Mouse (Mus musculus) liver, adult 2 months (tissue): ENCODE measurements around the gene Cdk19. TPM values are rescaled to one million over a fixed set of nuclear protein-coding genes. Genes with fewer than 3 reads are reported as not detected.

ENCODE experiments used
- DNase-seq: peaks from one replicate; pipeline ENCODE4 v3.0.0-alpha.2; 2011; ENCODE audit warnings: low read depth, low spot score; ENCODE audit errors: extremely low read depth
- H3K27ac ChIP-seq: fragments of 200-500 bp; replicated peaks from 2 replicates; pipeline ENCODE4 v1.5.1; 2012; ENCODE audit warnings: low read depth, mild to moderate bottlenecking, control low read depth, inconsistent platforms, low read length; ENCODE audit not compliant: insufficient read depth
- H3K27me3 ChIP-seq: fragments of 200-500 bp; 2 replicates; pipeline ENCODE4 v1.6.1; 2012; ENCODE audit warnings: mild to moderate bottlenecking, moderate library complexity, low read length, inconsistent platforms; ENCODE audit not compliant: control insufficient read depth, insufficient read depth
- H3K36me3 ChIP-seq: fragments of 200-500 bp; 2 replicates; pipeline ENCODE4 v1.6.1; 2012; ENCODE audit warnings: low read length, inconsistent platforms; ENCODE audit not compliant: control insufficient read depth, insufficient read depth
- H3K4me1 ChIP-seq: fragments of 200-500 bp; 2 replicates; pipeline ENCODE4 v1.6.1; 2011; ENCODE audit warnings: low read length; ENCODE audit not compliant: control insufficient read depth, insufficient read depth
- H3K4me3 ChIP-seq: fragments of 200-500 bp; 2 replicates; pipeline ENCODE4 v1.5.1; 2011; ENCODE audit warnings: low read depth, mild to moderate bottlenecking, control low read depth, low read length, moderate library complexity; ENCODE audit not compliant: insufficient read depth
- H3K79me2 ChIP-seq: fragments of 200-500 bp; 2 replicates; pipeline ENCODE4 v1.6.1; 2012; ENCODE audit warnings: inconsistent platforms, mild to moderate bottlenecking, low read length, moderate library complexity; ENCODE audit not compliant: control insufficient read depth, insufficient read depth
- H3K9ac ChIP-seq: fragments of 200-500 bp; 2 replicates; pipeline ENCODE4 v1.6.1; 2012; ENCODE audit warnings: low read depth, mild to moderate bottlenecking, control low read depth, inconsistent platforms, low read length
- CTCF ChIP-seq: fragments of 200-500 bp; IDR thresholded peaks from 2 replicates; pipeline ENCODE4 v1.5.1; 2011; ENCODE audit warnings: low read depth, low read length, control low read depth
- POLR2A ChIP-seq: fragments of 200-500 bp; IDR thresholded peaks from 2 replicates; pipeline ENCODE4 v1.6.1; 2011; ENCODE audit warnings: low read length, control low read depth; ENCODE audit not compliant: insufficient read depth; ENCODE audit errors: extremely low read depth
- WGBS: fragments of 180-500 bp; shearing (Covaris S2); methylation state at CpG from one replicate; pipeline ENCODE4 v1.1.7; 2018; 5-methylcytosine and 5-hydroxymethylcytosine counted together
- polyA plus RNA-seq: library from polyadenylated mRNA; depleted of rRNA; stranded (reverse); fragments of >200 nt; gene quantifications from 2 replicates; pipeline ENCODE4 v1.2.3, GENCODE M21; 2012
- total RNA-seq: library from RNA; depleted of rRNA; stranded (reverse); fragments of >200 nt; gene quantifications from 2 replicates; pipeline ENCODE4 v1.2.3, GENCODE M21; 2014

Gene Cdk19
- total and polyA plus RNA-seq, 2 experiments: 1.4 to 4.3 TPM

GRCm38 (mm10) chr10:40481534-40481933 lies 142.2 kb downstream of the Cdk19 start:
- no peaks in the 10 kb centered on the region for H3K4me1 ChIP-seq
- H3K27ac ChIP-seq: no peak overlapping the region
- H3K9ac ChIP-seq: no peak overlapping the region
- DNase-seq: no peak
- H3K36me3 ChIP-seq: peaks cover 4% of the 10 kb centered on the region; the same call in 1 of the 2 replicates
- no peak overlapping the region for H3K4me3 ChIP-seq
- WGBS: 97% methylated on average over 3 of the region's 3 CpGs
- TF ChIP-seq POLR2A (no peak), CTCF (no peak)
- no peaks in the 10 kb centered on the region for H3K79me2 ChIP-seq
- no peaks in the 10 kb centered on the region for H3K27me3 ChIP-seq

- H3K4me1 ChIP-seq: no peaks in the 10 kb centered on the region
- no peak for DNase-seq
- no peak overlapping the region for H3K27ac ChIP-seq
- H3K9ac ChIP-seq: no peak overlapping the region
- no peak overlapping the region for H3K4me3 ChIP-seq
- 88% methylated on average over 6 of the region's 6 CpGs for WGBS
- no peak for TF ChIP-seq CTCF
- TF ChIP-seq POLR2A: no peak
- peaks cover 4% of the 10 kb centered on the region; the same call in 1 of the 2 replicates for H3K36me3 ChIP-seq
- no peaks in the 10 kb centered on the region for H3K79me2 ChIP-seq
- H3K27me3 ChIP-seq: no peaks in the 10 kb centered on the region
These were observed 142.9 kb downstream of the Cdk19 start for GRCm38 (mm10) chr10:40482285-40482684.

GRCm38 (mm10) chr10:40489086-40489796 lies 149.9 kb downstream of the Cdk19 start:
- TF ChIP-seq POLR2A: no peak
- TF ChIP-seq CTCF: no peak
- no peak overlapping the region for H3K9ac ChIP-seq
- no peaks in the 10 kb centered on the region for H3K27me3 ChIP-seq
- H3K36me3 ChIP-seq: no peaks in the 10 kb centered on the region
- H3K4me3 ChIP-seq: no peak overlapping the region
- 86% methylated on average over 6 of the region's 6 CpGs for WGBS
- peaks cover 2% of the 10 kb centered on the region for H3K4me1 ChIP-seq
- DNase-seq: no peak
- no peak overlapping the region for H3K27ac ChIP-seq
- no peaks in the 10 kb centered on the region for H3K79me2 ChIP-seq

GRCm38 (mm10) chr10:40491131-40491530 lies 151.8 kb downstream of the Cdk19 start:
- Histone ChIP-seq H3K9ac (no peak overlapping the region), H3K27me3 (no peaks in the 10 kb centered on the region), H3K4me1 (peaks cover 17% of the 10 kb centered on the region), H3K36me3 (no peaks in the 10 kb centered on the region), H3K4me3 (no peak overlapping the region), H3K79me2 (no peaks in the 10 kb centered on the region), H3K27ac (no peak overlapping the region)
- TF ChIP-seq POLR2A: no peak
- 92% methylated on average over 7 of the region's 7 CpGs for whole genome bisulfite sequencing
- DNase-seq: no peak

GRCm38 (mm10) chr10:40491748-40492147 lies 152.4 kb downstream of the Cdk19 start:
- no peak overlapping the region for H3K27ac ChIP-seq

More at GRCm38 (mm10) chr10:40491748-40492147, 152.4 kb downstream of the Cdk19 start:
- H3K4me3 ChIP-seq: no peak overlapping the region
- peaks cover 17% of the 10 kb centered on the region for H3K4me1 ChIP-seq
- no peaks in the 10 kb centered on the region for H3K36me3 ChIP-seq
- no peaks in the 10 kb centered on the region for H3K27me3 ChIP-seq
- H3K9ac ChIP-seq: no peak overlapping the region
- DNase-seq: no peak
- no peaks in the 10 kb centered on the region for H3K79me2 ChIP-seq
- TF ChIP-seq POLR2A: no peak
- no peak for TF ChIP-seq CTCF
- 94% methylated on average over 10 of the region's 10 CpGs for WGBS
